Mouse (Mus musculus) adrenal gland, adult (tissue): ENCODE measurements around the gene Olfr56.
"Not testable (repeated sequence)": the region's sequence is repeated elsewhere in the genome, so short reads cannot be mapped to it uniquely, and the experiment has no call there.

Experiments used
- DNase-seq, 2 experiments: peaks; one replicate each; pipeline ENCODE4 v3.0.0; 2022 to 2023; ENCODE audit warnings: low spot score in 1 of 2; ENCODE audit not compliant: inconsistent age in 2 of 2

Gene Olfr56

DNA sequence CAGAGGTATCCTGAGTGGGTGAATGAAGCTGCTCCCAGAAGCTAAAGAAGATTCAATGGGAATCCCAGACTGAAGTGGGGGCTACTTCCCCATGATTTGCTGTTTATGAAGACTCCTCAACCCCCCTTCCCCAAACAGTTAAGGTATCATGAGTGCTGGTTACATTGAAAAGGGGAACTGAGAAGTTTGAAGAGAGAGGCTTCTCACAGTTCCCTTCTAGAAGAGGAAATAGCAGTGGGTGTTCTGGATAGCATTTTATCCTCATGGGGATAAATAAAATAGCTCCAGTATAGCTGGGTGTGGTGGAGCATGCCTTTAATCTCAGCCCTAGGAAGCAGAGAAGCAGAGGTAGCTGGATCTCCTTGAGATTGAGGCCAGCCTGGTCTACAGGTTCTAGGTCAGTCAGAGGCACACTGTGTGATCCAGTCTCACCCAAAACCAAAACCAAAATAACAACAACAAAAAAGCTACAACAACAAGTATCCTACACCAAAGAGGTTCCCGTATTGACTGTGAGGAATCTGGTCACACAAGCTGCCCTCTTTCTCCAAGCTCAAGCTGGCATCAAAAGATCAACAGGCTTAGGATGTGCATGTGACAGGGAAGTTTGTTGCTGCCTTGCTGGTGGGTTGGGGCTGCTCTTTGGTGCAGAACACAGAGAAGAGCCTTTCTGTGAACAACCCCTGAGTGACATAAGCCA, at the start of gene Olfr56:
Gene Olfr56, plus strand, starts transcription at position 650 of the 700 bp plus-strand sequence.
- DNase-seq = not testable (repeated sequence)

- DNase-seq = not testable (repeated sequence)
These were observed 45.3 kb upstream of the Olfr56 start for GRCm38 (mm10) chr11:48933422-48933821.

DNA sequence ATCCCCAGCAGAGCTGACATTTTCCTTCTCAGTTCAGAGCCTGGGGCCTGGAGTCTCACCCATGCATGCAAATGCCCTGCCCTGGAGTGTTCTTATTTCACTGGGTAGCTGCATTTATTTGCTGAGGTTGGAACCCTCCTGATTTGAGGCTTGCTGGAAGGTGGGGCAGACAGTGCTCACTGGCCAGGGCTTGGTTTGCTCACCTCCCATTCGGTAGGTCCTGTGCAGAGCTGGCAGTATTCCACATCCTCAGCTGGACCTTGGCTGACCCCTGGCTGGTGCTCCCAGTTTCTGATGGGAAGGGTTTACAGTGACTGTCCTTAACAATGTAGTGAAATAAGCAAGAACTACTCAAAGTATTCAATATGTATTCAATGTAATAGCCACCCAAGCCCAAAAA, 44.8 kb upstream of the Olfr56 start:
- not testable (repeated sequence) for DNase-seq

GRCm38 (mm10) chr11:48935291-48935690, 43.4 kb upstream of the Olfr56 start:
- not testable (repeated sequence) for DNase-seq

DNA sequence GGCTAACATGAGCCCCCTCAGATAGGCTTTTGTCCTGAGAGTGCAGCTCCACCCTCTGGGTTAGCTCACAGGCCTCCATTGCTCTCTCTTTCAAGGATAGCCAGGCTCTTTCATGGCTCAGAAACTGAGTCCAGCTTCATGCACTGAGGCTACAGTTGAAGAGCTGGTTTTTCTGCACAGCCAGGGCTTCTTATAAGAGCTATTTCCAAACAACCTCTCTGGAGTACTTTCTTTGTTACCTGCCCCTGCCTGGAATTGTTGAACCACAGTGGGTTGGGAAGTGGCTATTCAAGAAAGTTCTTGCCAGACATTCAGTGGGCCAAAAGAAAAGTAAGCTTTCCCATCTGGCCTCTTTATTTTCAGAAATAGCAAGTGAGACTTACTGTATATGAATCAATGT, 39.4 kb upstream of the Olfr56 start:
- DNase-seq = not testable (repeated sequence)

DNA sequence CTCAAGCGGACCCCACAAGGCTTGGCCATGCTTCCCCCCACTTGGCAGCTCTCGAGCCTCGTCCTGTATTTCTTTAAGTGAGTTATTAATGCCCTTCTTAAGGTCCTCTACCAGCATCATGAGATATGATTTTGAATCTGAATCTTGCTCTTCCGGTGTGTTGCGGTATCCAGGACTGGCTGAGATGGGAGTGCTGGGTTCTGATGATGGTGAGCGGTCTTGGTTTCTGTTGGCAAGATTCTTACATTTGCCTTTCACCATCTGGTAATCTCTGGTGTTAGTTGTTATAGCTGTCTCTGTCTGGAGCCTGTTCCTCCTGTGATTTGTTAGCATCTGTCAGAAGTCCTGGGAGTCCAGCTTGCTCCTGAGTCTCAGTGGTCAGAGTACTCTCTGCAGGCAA, 32.6 kb upstream of the Olfr56 start, which contains the start of gene Psme2b:
Gene Psme2b, minus strand, starts transcription at position 101 of the 400 bp plus-strand sequence.
- DNase-seq = not testable (repeated sequence)

GRCm38 (mm10) chr11:48974686-48975085, 4.0 kb upstream of the Olfr56 start:
- DNase-seq = not testable (repeated sequence)

- DNase-seq = not testable (repeated sequence)
These were observed 562 bp downstream of the Olfr56 start, which contains the start of gene 9930111J21Rik1 for GRCm38 (mm10) chr11:48979251-48979650. Gene 9930111J21Rik1 (minus strand): TSS chr11:48979398.

DNA sequence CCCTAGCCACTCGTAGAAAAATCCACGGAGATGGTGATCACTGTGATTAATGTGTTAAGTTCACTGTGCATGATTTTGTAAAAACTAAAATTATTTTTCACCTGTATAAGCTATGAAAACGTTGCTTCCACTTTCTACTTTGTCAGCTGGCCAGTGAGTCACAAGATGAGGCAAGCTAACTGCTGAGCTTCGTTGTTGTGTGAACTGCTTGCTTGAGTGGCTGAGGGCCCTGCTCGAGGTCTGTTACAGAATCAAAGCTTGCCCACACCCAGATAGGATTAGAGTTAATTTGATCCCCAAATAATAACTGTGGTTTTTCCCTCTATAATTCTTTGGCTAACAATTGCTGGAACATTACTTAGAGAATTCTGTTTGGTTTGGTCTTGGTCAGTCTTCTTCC, 1.4 kb downstream of the Olfr56 start:
- not testable (repeated sequence) for DNase-seq

GRCm38 (mm10) chr11:48982848-48983247, 4.2 kb downstream of the Olfr56 start:
- not testable (repeated sequence) for DNase-seq

GRCm38 (mm10) chr11:48988219-48988618, 9.5 kb downstream of the Olfr56 start:
- DNase-seq = not testable (repeated sequence)

GRCm38 (mm10) chr11:48989981-48990380, 11.3 kb downstream of the Olfr56 start:
- not testable (repeated sequence) for DNase-seq

- DNase-seq = peak in 1 of 2 experiments; percentile 61
These were observed 13.2 kb downstream of the Olfr56 start, which contains the start of gene Gm12185 for GRCm38 (mm10) chr11:48991740-48992520. Gene Gm12185 (minus strand): TSS chr11:48992226.

GRCm38 (mm10) chr11:48993296-48993695, 14.6 kb downstream of the Olfr56 start:
- peak; percentile 30 to 56 for DNase-seq

GRCm38 (mm10) chr11:48994018-48994417, 15.3 kb downstream of the Olfr56 start, which contains the start of gene Tgtp1:
Gene Tgtp1 (minus strand): TSS chr11:48994172.
- DNase-seq = peak in 1 of 2 experiments; percentile 21

DNA sequence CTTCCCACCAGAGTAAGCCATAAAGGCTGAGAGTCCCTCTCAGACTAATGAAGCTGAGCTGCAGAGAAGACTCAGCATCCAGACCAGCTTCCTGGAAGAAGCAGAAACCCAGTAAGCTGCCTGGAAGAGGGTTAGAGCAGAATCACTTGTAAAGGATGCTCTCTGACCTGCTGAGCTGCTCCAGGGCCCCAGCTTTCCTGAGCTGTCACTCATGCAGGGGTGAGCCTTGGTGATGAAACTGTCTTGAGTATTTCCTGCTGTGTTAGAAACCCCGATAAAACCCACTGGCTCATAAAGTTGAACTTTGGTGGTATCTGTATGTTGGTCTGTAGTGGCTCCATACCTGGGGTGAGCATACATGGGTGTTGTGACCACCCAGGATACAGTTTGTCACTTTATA, 21.7 kb downstream of the Olfr56 start:
- DNase-seq = not testable (repeated sequence)

GRCm38 (mm10) chr11:49006317-49006716, 27.6 kb downstream of the Olfr56 start:
- DNase-seq = not testable (repeated sequence)

DNA sequence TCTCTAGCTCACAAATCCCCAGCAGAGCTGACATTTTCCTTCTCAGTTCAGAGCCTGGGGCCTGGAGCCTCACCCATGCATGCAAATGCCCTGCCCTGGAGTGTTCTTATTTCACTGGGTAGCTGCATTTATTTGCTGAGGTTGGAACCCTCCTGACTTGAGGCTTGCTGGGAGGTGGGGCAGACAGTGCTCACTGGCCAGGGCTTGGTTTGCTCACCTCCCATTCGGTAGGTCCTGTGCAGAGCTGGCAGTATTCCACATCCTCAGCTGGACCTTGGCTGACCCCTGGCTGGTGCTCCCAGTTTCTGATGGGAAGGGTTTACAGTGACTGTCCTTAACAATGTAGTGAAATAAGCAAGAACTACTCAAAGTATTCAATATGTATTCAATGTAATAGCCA, 28.1 kb downstream of the Olfr56 start:
- not testable (repeated sequence) for DNase-seq

DNA sequence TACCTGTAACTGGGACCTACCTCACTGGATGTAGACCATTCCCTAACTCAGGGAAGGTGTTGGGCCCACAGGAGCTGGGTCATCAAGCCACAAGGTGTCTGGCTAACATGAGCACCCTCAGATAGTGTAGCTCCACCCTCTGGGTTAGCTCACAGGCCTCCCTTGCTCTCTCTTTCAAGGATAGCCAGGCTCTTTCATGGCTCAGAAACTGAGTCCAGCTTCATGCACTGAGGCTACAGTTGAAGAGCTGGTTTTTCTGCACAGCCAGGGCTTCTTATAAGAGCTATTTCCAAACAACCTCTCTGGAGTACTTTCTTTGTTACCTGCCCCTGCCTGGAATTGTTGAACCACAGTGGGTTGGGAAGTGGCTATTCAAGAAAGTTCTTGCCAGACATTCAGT, 33.4 kb downstream of the Olfr56 start:
- not testable (repeated sequence) for DNase-seq

DNA sequence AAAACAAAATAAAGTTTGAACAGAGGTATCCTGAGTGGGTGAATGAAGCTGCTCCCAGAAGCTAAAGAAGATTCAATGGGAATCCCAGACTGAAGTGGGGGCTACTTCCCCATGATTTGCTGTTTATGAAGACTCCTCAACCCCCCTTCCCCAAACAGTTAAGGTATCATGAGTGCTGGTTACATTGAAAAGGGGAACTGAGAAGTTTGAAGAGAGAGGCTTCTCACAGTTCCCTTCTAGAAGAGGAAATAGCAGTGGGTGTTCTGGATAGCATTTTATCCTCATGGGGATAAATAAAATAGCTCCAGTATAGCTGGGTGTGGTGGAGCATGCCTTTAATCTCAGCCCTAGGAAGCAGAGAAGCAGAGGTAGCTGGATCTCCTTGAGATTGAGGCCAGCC, 71.4 kb downstream of the Olfr56 start:
- not testable (repeated sequence) for DNase-seq

- not testable (repeated sequence) for DNase-seq
These were observed 72.6 kb downstream of the Olfr56 start, which contains the start of gene 9930111J21Rik2 for GRCm38 (mm10) chr11:49051093-49051891. Gene 9930111J21Rik2 (minus strand): TSS chr11:49051242.
